Mouse (Mus musculus): ENCODE measurements around the gene Pla2g3. TPM values are rescaled to one million over a fixed set of nuclear protein-coding genes. Genes with fewer than 3 reads are reported as not detected.
A peak's percentile ranks its signal among the peaks of the same experiment; 100 is the strongest.

Pla2g3 gene
- total and polyA plus RNA-seq, 2 experiments from 2014 or later = 18.5 to 30.4 TPM

GRCm38 (mm10) chr11:3534956-3535355 is 46.9 kb downstream of the Pla2g3 start:
- Histone ChIP-seq H3K27me3 (ENCODE audit: insufficient read depth, low read length) (no peaks in the 10 kb centered on the region), H3K9ac (replicated peaks; ENCODE audit: low read length) (peak overlapping the region; percentile 62; the same call in 1 of the 2 replicates), H3K4me3 (ENCODE audit: low read length) (peak overlapping the region; percentile 54), H3K4me1 (ENCODE audit: insufficient read depth, low read length) (peaks cover 3% of the 10 kb centered on the region; the same call in 1 of the 2 replicates), H3K9me3 (ENCODE audit: low read length) (no peaks in the 10 kb centered on the region), H3K4me2 (ENCODE audit: low read depth, low read length) (peak overlapping the region; percentile 97), H3K36me3 (ENCODE audit: insufficient read depth, low read length) (no peaks in the 10 kb centered on the region), H3K27ac (no peak overlapping the region)
- DNase-seq (ENCODE audit: low spot score) (peak; percentile 26), ATAC-seq (0 out of 2 replicates have a peak, but pooled peaks have one; percentile 8)
- no peak for TF ChIP-seq CTCF (IDR thresholded peaks at IDR 0.05; ENCODE audit: low read depth)
- WGBS = 8% methylated on average over 8 of the region's 8 CpGs

GRCm38 (mm10) chr11:3535406-3535986 is 47.4 kb downstream of the Pla2g3 start:
- under 1% methylated on average over 36 of the region's 36 CpGs for WGBS
- Histone ChIP-seq H3K4me3 (ENCODE audit: low read length) (peak overlapping the region; percentile 54), H3K9me3 (ENCODE audit: low read length) (no peaks in the 10 kb centered on the region), H3K36me3 (ENCODE audit: insufficient read depth, low read length) (no peaks in the 10 kb centered on the region), H3K4me1 (ENCODE audit: insufficient read depth, low read length) (peaks cover 3% of the 10 kb centered on the region; the same call in 1 of the 2 replicates), H3K9ac (replicated peaks; ENCODE audit: low read length) (peak overlapping the region; percentile 62), H3K27me3 (ENCODE audit: insufficient read depth, low read length) (no peaks in the 10 kb centered on the region), H3K27ac (peak overlapping the region; percentile 69), H3K4me2 (ENCODE audit: low read depth, low read length) (peak overlapping the region; percentile 97)
- DNase-seq (ENCODE audit: low spot score) = peak; percentile 94
- ATAC-seq = peak; percentile 83
- peak; percentile 93 for TF ChIP-seq CTCF (IDR thresholded peaks at IDR 0.05; ENCODE audit: low read depth)

GRCm38 (mm10) chr11:3536082-3536481 is 48.0 kb downstream of the Pla2g3 start:
- H3K27ac ChIP-seq = peak overlapping the region; percentile 69; the same call in 1 of the 2 replicates
- no peaks in the 10 kb centered on the region for H3K36me3 ChIP-seq (ENCODE audit: insufficient read depth, low read length)
- peaks cover 3% of the 10 kb centered on the region; the same call in 1 of the 2 replicates for H3K4me1 ChIP-seq (ENCODE audit: insufficient read depth, low read length)
- H3K9ac ChIP-seq (replicated peaks; ENCODE audit: low read length) = peak overlapping the region; percentile 62
- H3K4me3 ChIP-seq (ENCODE audit: low read length) = peak overlapping the region; percentile 54
- ATAC-seq (no peak), DNase-seq (ENCODE audit: low spot score) (no peak)
- H3K27me3 ChIP-seq (ENCODE audit: insufficient read depth, low read length) = no peaks in the 10 kb centered on the region
- H3K9me3 ChIP-seq (ENCODE audit: low read length) = no peaks in the 10 kb centered on the region
- WGBS = 42% methylated on average over 5 of the region's 5 CpGs
- TF ChIP-seq CTCF (IDR thresholded peaks at IDR 0.05; ENCODE audit: low read depth) = no peak
- peak overlapping the region; percentile 97 for H3K4me2 ChIP-seq (ENCODE audit: low read depth, low read length)

GRCm38 (mm10) chr11:3536745-3537333 is 48.8 kb downstream of the Pla2g3 start:
- DNase-seq (ENCODE audit: low spot score) (no peak), ATAC-seq (no peak)
- WGBS = 94% methylated on average over 5 of the region's 5 CpGs
- Histone ChIP-seq H3K27ac (no peak overlapping the region), H3K9ac (replicated peaks; ENCODE audit: low read length) (no peak overlapping the region), H3K36me3 (ENCODE audit: insufficient read depth, low read length) (no peaks in the 10 kb centered on the region), H3K4me1 (ENCODE audit: insufficient read depth, low read length) (peaks cover 3% of the 10 kb centered on the region; the same call in 1 of the 2 replicates), H3K4me3 (ENCODE audit: low read length) (no peak overlapping the region), H3K27me3 (ENCODE audit: insufficient read depth, low read length) (no peaks in the 10 kb centered on the region), H3K4me2 (ENCODE audit: low read depth, low read length) (peak overlapping the region; percentile 97), H3K9me3 (ENCODE audit: low read length) (no peaks in the 10 kb centered on the region)
- no peak for TF ChIP-seq CTCF (IDR thresholded peaks at IDR 0.05; ENCODE audit: low read depth)

GRCm38 (mm10) chr11:3537711-3538110 is 49.6 kb downstream of the Pla2g3 start:
- no peaks in the 10 kb centered on the region for H3K9me3 ChIP-seq (ENCODE audit: low read length)
- H3K4me3 ChIP-seq (ENCODE audit: low read length) = no peak overlapping the region; the same call in 1 of the 2 replicates
- no peak for TF ChIP-seq CTCF (IDR thresholded peaks at IDR 0.05; ENCODE audit: low read depth)
- no peak overlapping the region for H3K27ac ChIP-seq
- peak overlapping the region; percentile 97; the same call in 1 of the 2 replicates for H3K4me2 ChIP-seq (ENCODE audit: low read depth, low read length)
- no peak for DNase-seq (ENCODE audit: low spot score)
- 91% methylated on average over 3 of the region's 3 CpGs for WGBS
- H3K36me3 ChIP-seq (ENCODE audit: insufficient read depth, low read length) = no peaks in the 10 kb centered on the region
- no peak for ATAC-seq
- peaks cover 3% of the 10 kb centered on the region; the same call in 1 of the 2 replicates for H3K4me1 ChIP-seq (ENCODE audit: insufficient read depth, low read length)
- H3K9ac ChIP-seq (replicated peaks; ENCODE audit: low read length) = no peak overlapping the region
- no peaks in the 10 kb centered on the region for H3K27me3 ChIP-seq (ENCODE audit: insufficient read depth, low read length)

GRCm38 (mm10) chr11:3538341-3538740 is 50.3 kb downstream of the Pla2g3 start:
- H3K27ac ChIP-seq = no peak overlapping the region
- H3K36me3 ChIP-seq (ENCODE audit: insufficient read depth, low read length) = no peaks in the 10 kb centered on the region
- no peak for TF ChIP-seq CTCF (IDR thresholded peaks at IDR 0.05; ENCODE audit: low read depth)
- H3K27me3 ChIP-seq (ENCODE audit: insufficient read depth, low read length) = no peaks in the 10 kb centered on the region
- DNase-seq (ENCODE audit: low spot score) (no peak), ATAC-seq (no peak)
- peaks cover 3% of the 10 kb centered on the region; the same call in 1 of the 2 replicates for H3K4me1 ChIP-seq (ENCODE audit: insufficient read depth, low read length)
- peak overlapping the region; percentile 45 for H3K4me3 ChIP-seq (ENCODE audit: low read length)
- 68% methylated on average over 4 of the region's 4 CpGs for WGBS
- H3K9me3 ChIP-seq (ENCODE audit: low read length) = no peaks in the 10 kb centered on the region
- peak overlapping the region; percentile 97 for H3K4me2 ChIP-seq (ENCODE audit: low read depth, low read length)
- H3K9ac ChIP-seq (replicated peaks; ENCODE audit: low read length) = peak overlapping the region; percentile 34; the same call in 1 of the 2 replicates
